Mouse (Mus musculus) forebrain, embryonic 14.5 days (tissue): Measurements from ENCODE around the gene Ndfip2. TPM values are rescaled to one million over a fixed set of nuclear protein-coding genes. Genes with fewer than 3 reads are reported as not detected.

Experiments
- ATAC-seq: fragments of 200-750 bp; cut with Nextera tagmentation; 2 replicates; pipeline ENCODE4 v1.8.0; 2017; ENCODE audit warnings: mild to moderate bottlenecking, moderate library complexity
- DNase-seq: peaks from one replicate; pipeline ENCODE4 v3.0.0-alpha.2; 2015; ENCODE audit warnings: low spot score
- H3K27ac ChIP-seq: fragments of 300-500 bp; sonication (generic); 2 replicates; pipeline ENCODE4 v1.5.1; 2014; ENCODE audit warnings: low read depth, mild to moderate bottlenecking, control low read depth, low read length, moderate library complexity
- H3K27me3 ChIP-seq: fragments of 300-500 bp; sonication (generic); replicated peaks from 2 replicates; pipeline ENCODE4 v1.6.1; 2014; ENCODE audit warnings: low read length, control low read depth, mixed read lengths; ENCODE audit not compliant: control insufficient read depth, insufficient read depth
- H3K36me3 ChIP-seq: fragments of 300-500 bp; sonication (generic); 2 replicates; pipeline ENCODE4 v1.6.1; 2014; ENCODE audit warnings: low read length, control low read depth; ENCODE audit not compliant: control insufficient read depth, insufficient read depth
- H3K4me1 ChIP-seq: fragments of 300-500 bp; sonication (generic); 2 replicates; pipeline ENCODE4 v1.6.1; 2014; ENCODE audit warnings: antibody characterized with exemption, low read length, control low read depth; ENCODE audit not compliant: control insufficient read depth, insufficient read depth
- H3K4me2 ChIP-seq: fragments of 300-500 bp; sonication (generic); 2 replicates; pipeline ENCODE4 v1.6.1; 2014; ENCODE audit warnings: mild to moderate bottlenecking, control low read depth, low read length
- H3K4me3 ChIP-seq: fragments of 300-500 bp; sonication (generic); 2 replicates; pipeline ENCODE4 v1.5.1; 2014; ENCODE audit warnings: low read depth, low read length, control low read depth
- H3K9ac ChIP-seq: fragments of 300-500 bp; sonication (generic); 2 replicates; pipeline ENCODE4 v1.6.1; 2014; ENCODE audit warnings: mild to moderate bottlenecking, low read length, control low read depth, moderate library complexity
- H3K9me3 ChIP-seq: fragments of 300-500 bp; sonication (generic); replicated peaks from 2 replicates; pipeline ENCODE4 v1.6.1; 2016; ENCODE audit warnings: low read length, control low read depth, mixed read lengths; ENCODE audit not compliant: control insufficient read depth
- WGBS: fragments of 180-500 bp; shearing (Covaris S2); extraction: QIAGEN DNeasy Blood & Tissue Kit; methylation state at CpG from one replicate; pipeline ENCODE4 v1.1.7; 2014; 5-methylcytosine and 5-hydroxymethylcytosine counted together
- polyA plus RNA-seq: library from polyadenylated mRNA; unstranded; fragments of >200 nt; fragmentation: Nextera tagmentation; extraction: Ambion mirVana; gene quantifications from 2 replicates; pipeline ENCODE4 v1.2.1, GENCODE M21; 2014

Gene Ndfip2
- polyA plus RNA-seq, result 91.1 and 94.1 TPM in 2 replicates

GRCm38 (mm10) chr14:105258379-105259034, at the start of gene Ndfip2:
Ndfip2 (plus strand) TSS chr14:105258573.
- H3K9me3 ChIP-seq, result no peaks in the 10 kb centered on the region
- peak within 1 kb of the TSS; percentile 60 for H3K4me2 ChIP-seq
- DNase-seq (peak; percentile 94), ATAC-seq (peak; percentile 97)
- under 1% methylated on average over 47 of the region's 70 CpGs for WGBS
- peak within 1 kb of the TSS; percentile 82 for H3K4me3 ChIP-seq
- peaks cover 3% of the 10 kb centered on the region; the same call in 1 of the 2 replicates for H3K4me1 ChIP-seq
- H3K9ac ChIP-seq, result peak within 1 kb of the TSS; percentile 95
- H3K27me3 ChIP-seq, result no peaks in the 10 kb centered on the region
- H3K36me3 ChIP-seq, result no peaks in the 10 kb centered on the region
- peak within 1 kb of the TSS; percentile 93 for H3K27ac ChIP-seq

DNA sequence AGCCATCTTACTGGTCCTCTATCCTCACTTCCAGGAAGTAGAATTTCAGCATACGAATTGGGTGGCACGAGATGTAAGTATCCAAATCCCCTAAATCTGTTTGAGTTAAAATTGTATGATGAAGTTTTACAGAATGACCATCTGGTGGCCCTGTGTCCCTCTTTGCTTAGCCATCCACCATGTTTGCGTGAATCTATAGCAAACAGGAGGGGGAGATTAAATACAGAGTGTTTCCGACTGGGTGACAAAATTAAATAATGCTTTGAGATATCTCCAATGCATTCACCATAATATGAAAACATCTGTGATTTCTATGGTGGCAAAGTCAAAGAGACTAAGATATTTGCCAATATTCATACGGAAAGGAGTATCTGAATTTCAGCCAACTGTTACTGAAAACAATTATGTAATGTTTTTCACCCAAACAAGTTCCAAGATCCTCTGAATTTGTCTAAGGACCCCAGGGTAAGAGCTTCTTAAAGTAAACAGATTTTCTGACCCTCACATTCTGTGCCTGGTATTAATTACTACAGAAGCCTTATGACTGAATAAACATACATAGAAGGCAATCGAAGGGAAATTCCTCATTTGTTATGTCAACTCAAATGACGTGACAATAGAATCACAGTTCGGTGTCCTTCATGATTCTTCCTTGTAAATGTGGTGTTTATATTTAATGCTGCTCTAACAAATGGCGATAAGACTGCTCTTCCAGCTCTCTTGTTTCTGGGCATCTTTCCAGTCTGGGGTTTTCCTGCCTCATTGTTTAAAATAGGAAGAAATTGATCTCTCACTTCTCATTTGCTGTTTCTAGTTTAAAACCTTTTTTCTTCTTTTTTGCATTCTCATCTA, 38.6 kb upstream of the Ndfip2 start:
- Histone ChIP-seq H3K27me3 (no peaks in the 10 kb centered on the region), H3K4me2 (no peak overlapping the region), H3K36me3 (no peaks in the 10 kb centered on the region), H3K4me1 (no peaks in the 10 kb centered on the region), H3K9ac (no peak overlapping the region), H3K27ac (no peak overlapping the region), H3K9me3 (no peaks in the 10 kb centered on the region), H3K4me3 (no peak overlapping the region)
- WGBS, result 68% methylated on average over 9 of the region's 9 CpGs
- peak; percentile 29; the same call in 1 of the 2 replicates for ATAC-seq
- DNase-seq, result peak; percentile 46

DNA sequence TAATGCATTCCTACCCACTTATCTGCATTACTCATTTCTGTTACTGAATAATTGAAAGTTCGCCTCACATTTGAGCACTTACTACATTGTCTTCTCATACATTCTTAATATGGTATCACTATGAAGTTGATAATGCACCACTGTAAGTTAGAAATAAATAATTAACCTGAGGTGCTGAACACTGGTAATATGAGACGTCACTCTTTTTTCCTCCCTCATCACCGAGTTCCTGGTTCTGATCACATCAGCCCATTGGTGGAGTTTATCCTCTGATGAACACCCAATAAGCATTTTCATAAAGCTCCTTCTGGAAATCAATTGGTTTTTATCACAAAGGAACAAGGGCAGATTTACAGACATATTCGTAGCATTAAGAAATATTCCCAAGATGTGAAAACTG, 36.1 kb upstream of the Ndfip2 start:
- Histone ChIP-seq H3K9me3 (no peaks in the 10 kb centered on the region), H3K4me1 (no peaks in the 10 kb centered on the region), H3K4me3 (no peak overlapping the region), H3K36me3 (no peaks in the 10 kb centered on the region), H3K27ac (no peak overlapping the region), H3K9ac (no peak overlapping the region), H3K4me2 (no peak overlapping the region), H3K27me3 (no peaks in the 10 kb centered on the region)
- DNase-seq (no peak), ATAC-seq (no peak)
- whole genome bisulfite sequencing, result 80% methylated on average over 4 of the region's 4 CpGs

DNA sequence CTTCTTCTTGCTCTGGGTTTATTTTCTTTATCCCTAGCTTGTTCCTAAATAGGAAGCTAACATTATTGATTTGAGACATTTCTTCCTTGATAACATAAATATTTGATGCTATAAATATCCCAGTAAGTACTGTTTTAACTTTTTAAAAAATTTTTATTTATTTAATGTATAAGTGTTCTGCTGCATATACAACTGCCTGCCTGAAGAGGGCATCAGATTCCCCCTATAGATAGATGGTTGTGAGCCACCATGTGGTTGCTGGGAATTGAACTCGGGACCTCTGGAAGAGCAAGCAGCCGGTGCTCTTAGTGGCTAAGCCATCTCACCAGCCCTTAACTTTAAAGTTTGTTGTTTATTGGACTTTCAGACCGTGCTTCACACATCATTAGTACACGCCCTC, 32.6 kb upstream of the Ndfip2 start:
- H3K27me3 ChIP-seq, result no peaks in the 10 kb centered on the region
- no peaks in the 10 kb centered on the region for H3K9me3 ChIP-seq
- H3K4me3 ChIP-seq, result no peak overlapping the region
- H3K27ac ChIP-seq, result no peak overlapping the region
- H3K36me3 ChIP-seq, result no peaks in the 10 kb centered on the region
- WGBS, result 95% methylated on average over 4 of the region's 4 CpGs
- H3K4me2 ChIP-seq, result no peak overlapping the region
- DNase-seq (no peak), ATAC-seq (no peak)
- no peak overlapping the region for H3K9ac ChIP-seq
- no peaks in the 10 kb centered on the region for H3K4me1 ChIP-seq

- Histone ChIP-seq H3K9me3 (no peaks in the 10 kb centered on the region), H3K4me2 (no peak overlapping the region), H3K9ac (no peak overlapping the region), H3K36me3 (no peaks in the 10 kb centered on the region), H3K4me3 (no peak overlapping the region), H3K27ac (no peak overlapping the region), H3K27me3 (no peaks in the 10 kb centered on the region), H3K4me1 (no peaks in the 10 kb centered on the region)
- 59% methylated on average over 6 of the region's 6 CpGs for WGBS
- no peak for ATAC-seq
- DNase-seq, result peak; percentile 30
These were observed 26.0 kb upstream of the Ndfip2 start for GRCm38 (mm10) chr14:105232421-105232820.

- WGBS, result 73% methylated on average over 4 of the region's 4 CpGs
- no peaks in the 10 kb centered on the region for H3K27me3 ChIP-seq
- no peaks in the 10 kb centered on the region for H3K36me3 ChIP-seq
- no peak overlapping the region for H3K27ac ChIP-seq
- ATAC-seq (no peak), DNase-seq (no peak)
- H3K9me3 ChIP-seq, result no peaks in the 10 kb centered on the region
- H3K4me3 ChIP-seq, result no peak overlapping the region
- H3K4me2 ChIP-seq, result no peak overlapping the region
- H3K4me1 ChIP-seq, result no peaks in the 10 kb centered on the region
- H3K9ac ChIP-seq, result no peak overlapping the region
These were observed 21.8 kb upstream of the Ndfip2 start for GRCm38 (mm10) chr14:105236596-105236995.

DNA sequence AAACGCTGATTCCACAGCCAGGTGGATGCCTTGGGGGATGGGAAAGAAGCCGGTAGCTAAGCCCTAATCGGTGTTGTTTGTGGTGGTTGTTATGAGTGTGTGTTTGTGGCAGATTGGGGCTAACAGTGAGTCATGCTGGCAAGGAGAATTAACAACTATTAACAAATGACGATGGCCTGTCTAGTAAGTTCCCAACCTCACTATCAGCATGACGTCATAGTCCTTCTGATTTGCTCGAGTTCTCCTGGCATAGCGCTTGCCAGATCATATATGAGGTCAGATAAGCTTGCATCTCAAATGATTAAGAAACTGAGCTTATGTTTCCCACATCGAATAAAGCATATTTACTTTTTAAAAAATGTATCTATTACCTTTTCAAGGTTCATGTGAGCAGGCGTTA, 20.6 kb upstream of the Ndfip2 start:
- no peak overlapping the region for H3K4me3 ChIP-seq
- H3K9ac ChIP-seq, result no peak overlapping the region
- H3K4me1 ChIP-seq, result no peaks in the 10 kb centered on the region
- H3K4me2 ChIP-seq, result no peak overlapping the region
- 82% methylated on average over 9 of the region's 9 CpGs for WGBS
- H3K36me3 ChIP-seq, result no peaks in the 10 kb centered on the region
- H3K27me3 ChIP-seq, result no peaks in the 10 kb centered on the region
- no peak for ATAC-seq
- H3K9me3 ChIP-seq, result no peaks in the 10 kb centered on the region
- no peak for DNase-seq
- no peak overlapping the region for H3K27ac ChIP-seq

GRCm38 (mm10) chr14:105238450-105239038, 19.8 kb upstream of the Ndfip2 start:
- H3K9ac ChIP-seq, result no peak overlapping the region
- H3K27me3 ChIP-seq, result no peaks in the 10 kb centered on the region
- WGBS, result 80% methylated on average over 5 of the region's 5 CpGs
- no peaks in the 10 kb centered on the region for H3K36me3 ChIP-seq
- no peak overlapping the region for H3K27ac ChIP-seq
- H3K4me1 ChIP-seq, result no peaks in the 10 kb centered on the region
- H3K4me2 ChIP-seq, result no peak overlapping the region
- H3K4me3 ChIP-seq, result no peak overlapping the region
- no peaks in the 10 kb centered on the region for H3K9me3 ChIP-seq
- no peak for DNase-seq
- no peak for ATAC-seq
